8 mouse cellular contexts compared by ENCODE assay signal in genomic region chr14:76693351-76694317, GRCm38 (mm10).
DNase-seq lines count a peak whose midpoint lies in the region; ATAC-seq and TF ChIP-seq lines count a peak whose summit lies in the region.

No protein-coding gene starts in this region.

- TF ChIP-seq CTCF in heart, adult 2 months (IDR thresholded peaks at IDR 0.05): no peak

- ATAC-seq in megakaryocyte, adult 5-6 weeks (ENCODE audit: poor library complexity, severe bottlenecking): no peak
- peak; percentile 51; the same call in 1 of the 2 replicates for ATAC-seq in stomach, embryonic 15.5 days (ENCODE audit: insufficient read depth, low FRiP score, low read depth)

- H3K9me3 ChIP-seq in megakaryocyte, embryonic 14.5 days: no peaks in the 10 kb centered on the region
- H3K9me3 ChIP-seq in stomach, embryonic 15.5 days: no peaks in the 10 kb centered on the region

- H3K9ac ChIP-seq in heart, adult 2 months (ENCODE audit: low read depth, low read length): peak overlapping the region; percentile 39; the same call in 1 of the 2 replicates
- no peak overlapping the region for H3K9ac ChIP-seq in stomach, embryonic 15.5 days

- H3K27me3 ChIP-seq in megakaryocyte, embryonic 14.5 days (replicated peaks): no peaks in the 10 kb centered on the region
- H3K27me3 ChIP-seq in heart, adult 2 months (ENCODE audit: control insufficient read depth, insufficient read depth, low read length): no peaks in the 10 kb centered on the region
- H3K27me3 ChIP-seq in stomach, embryonic 15.5 days (replicated peaks): no peaks in the 10 kb centered on the region

- peak overlapping the region; percentile 84 for H3K4me3 ChIP-seq in megakaryocyte, embryonic 14.5 days (replicated peaks)
- H3K4me3 ChIP-seq in heart, adult 2 months: no peak overlapping the region
- no peak overlapping the region for H3K4me3 ChIP-seq in stomach, embryonic 15.5 days (replicated peaks)

- peak overlapping the region; percentile 75 for H3K27ac ChIP-seq in heart, adult 2 months
- peak overlapping the region; percentile 72; the same call in 1 of the 2 replicates for H3K27ac ChIP-seq in stomach, embryonic 15.5 days

- H3K79me2 ChIP-seq in heart, adult 2 months (replicated peaks; ENCODE audit: control insufficient read depth, insufficient read depth, low read length): no peaks in the 10 kb centered on the region

- intact Hi-C loops in heart, adult 2 months (cut with DNase I): no loop called here

- H3K36me3 ChIP-seq in megakaryocyte, embryonic 14.5 days (replicated peaks; ENCODE audit: low read length): no peaks in the 10 kb centered on the region
- no peaks in the 10 kb centered on the region for H3K36me3 ChIP-seq in heart, adult 2 months (ENCODE audit: control insufficient read depth, insufficient read depth, low read length)
- H3K36me3 ChIP-seq in stomach, embryonic 15.5 days: no peaks in the 10 kb centered on the region

- DNase-seq in heart, adult 2 months: peak in 1 of 2 experiments; percentile 48
- peak; percentile 41 for DNase-seq in kidney, postnatal 10 days
- DNase-seq in left cerebral cortex, adult 11 months (ENCODE audit: low spot score): no peak
- no peak for DNase-seq in layer of hippocampus, postnatal 36 days
- DNase-seq in layer of hippocampus, postnatal 14 days (ENCODE audit: low spot score in 2 of 2): no peak

- no peak overlapping the region for H3K4me2 ChIP-seq in stomach, embryonic 15.5 days

- peak; percentile 83; the same call in 1 of the 2 replicates for TF ChIP-seq EP300 in heart, adult 2 months (IDR thresholded peaks at IDR 0.05; ENCODE audit: insufficient read depth, low read depth, low read length)

- TF ChIP-seq POLR2A in heart, adult 2 months (IDR thresholded peaks at IDR 0.05; ENCODE audit: insufficient read depth, low read depth, low read length): no peak

- peaks cover 95% of the 10 kb centered on the region for H3K4me1 ChIP-seq in megakaryocyte, embryonic 14.5 days
- H3K4me1 ChIP-seq in heart, adult 2 months (ENCODE audit: control insufficient read depth, insufficient read depth, low read length): peaks cover 8% of the 10 kb centered on the region
- H3K4me1 ChIP-seq in stomach, embryonic 15.5 days: peaks cover 24% of the 10 kb centered on the region

- 37% methylated on average over 15 of the region's 15 CpGs for WGBS in heart, adult 2 months
- WGBS in stomach, embryonic 15.5 days: 27% methylated on average over 15 of the region's 15 CpGs
